ENCODE assay signal across 1 mouse cellular context in the genomic region with DNA sequence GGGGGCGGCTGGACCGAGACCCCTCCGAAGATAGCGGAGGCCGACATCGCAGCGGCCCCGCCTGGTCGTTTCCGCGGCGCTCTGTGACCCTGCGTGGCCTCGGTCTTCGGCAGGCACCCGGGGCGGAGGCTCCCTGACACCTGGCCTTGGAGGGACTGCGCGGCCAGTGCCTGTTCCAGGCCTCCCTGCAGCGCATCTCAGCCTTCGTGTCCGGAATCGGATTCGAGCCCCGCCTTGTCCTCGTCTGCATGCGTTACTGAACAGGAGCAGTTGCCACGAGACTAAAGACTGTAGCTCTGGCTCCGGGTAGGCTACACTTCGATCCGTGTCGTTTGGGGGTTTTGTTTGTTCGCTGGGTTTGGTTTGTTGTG.
A peak's percentile ranks its signal among the peaks of the same experiment; 100 is the strongest.
TF ChIP-seq lines count a peak whose summit lies in the region.

No protein-coding gene starts in this region.

TF ChIP-seq in CH12.LX, 34 proteins besides CTCF, POLR2A, EP300 and RAD21:
- TF ChIP-seq HCFC1 (IDR thresholded peaks at IDR 0.05; ENCODE audit: low read depth, low read length) (no peak), ZKSCAN1 (IDR thresholded peaks at IDR 0.05; ENCODE audit: borderline replicate concordance, low read depth, low read length) (no peak), MAX (IDR thresholded peaks at IDR 0.05; ENCODE audit: low read length) (peak; percentile 32), GABPA (IDR thresholded peaks at IDR 0.05; ENCODE audit: insufficient replicate concordance, low read depth, low read length) (0 out of 2 replicates have a peak, but pooled peaks have one; percentile 2), SIN3A (IDR thresholded peaks at IDR 0.05; ENCODE audit: low read length) (peak; percentile 46; the same call in 1 of the 2 replicates)
